Mouse (Mus musculus): ENCODE data around the gene Itpr1.

Gene Itpr1

GRCm38 (mm10) chr6:108239056-108239455 lies 26.2 kb downstream of the Itpr1 start:
- CTCF ChIA-PET = interaction anchor here (0.6 to 1.1 kb wide), 2 partner anchors 13 to 342 kb away, joined by 8 to 23 read pairs; no protein-coding TSS in a partner anchor

GRCm38 (mm10) chr6:108240004-108240403 lies 27.1 kb downstream of the Itpr1 start:
- CTCF ChIA-PET = interaction anchor here (0.6 kb wide), 1 partner anchor 187 kb away, joined by 3 read pairs; no protein-coding TSS in a partner anchor

- CTCF ChIA-PET = interaction anchor here (0.6 kb wide), 1 partner anchor 186 kb away, joined by 3 read pairs; no protein-coding TSS in a partner anchor
Observed at GRCm38 (mm10) chr6:108240754-108241153, 27.9 kb downstream of the Itpr1 start.

GRCm38 (mm10) chr6:108244571-108244970 lies 31.7 kb downstream of the Itpr1 start:
- CTCF ChIA-PET = no interaction called here

GRCm38 (mm10) chr6:108246369-108247085 lies 33.6 kb downstream of the Itpr1 start:
- CTCF ChIA-PET = interaction anchor here (1.1 kb wide), 1 partner anchor 29 kb away, joined by 3 read pairs; no protein-coding TSS in a partner anchor

- CTCF ChIA-PET = no interaction called here
Observed at GRCm38 (mm10) chr6:108247211-108247610, 34.3 kb downstream of the Itpr1 start.

GRCm38 (mm10) chr6:108248519-108248918 lies 35.6 kb downstream of the Itpr1 start:
- CTCF ChIA-PET = no interaction called here

GRCm38 (mm10) chr6:108249031-108249917 lies 36.4 kb downstream of the Itpr1 start:
- CTCF ChIA-PET = no interaction called here

- CTCF ChIA-PET = no interaction called here
Observed at GRCm38 (mm10) chr6:108249918-108250225, 37.0 kb downstream of the Itpr1 start.

- CTCF ChIA-PET = no interaction called here
Observed at GRCm38 (mm10) chr6:108250416-108250815, 37.5 kb downstream of the Itpr1 start.

GRCm38 (mm10) chr6:108252565-108253360 lies 39.9 kb downstream of the Itpr1 start:
- CTCF ChIA-PET = interaction anchor here (0.6 kb wide), 2 partner anchors 12 to 14 kb away, joined by 3 to 8 read pairs; no protein-coding TSS in a partner anchor

- CTCF ChIA-PET = no interaction called here
Observed at GRCm38 (mm10) chr6:108254132-108255064, 41.5 kb downstream of the Itpr1 start.

- CTCF ChIA-PET = no interaction called here
Observed at GRCm38 (mm10) chr6:108255880-108256279, 43.0 kb downstream of the Itpr1 start.

GRCm38 (mm10) chr6:108257225-108257624 lies 44.3 kb downstream of the Itpr1 start:
- CTCF ChIA-PET = no interaction called here

GRCm38 (mm10) chr6:108258631-108259030 lies 45.7 kb downstream of the Itpr1 start:
- CTCF ChIA-PET = no interaction called here

- CTCF ChIA-PET = no interaction called here
Observed at GRCm38 (mm10) chr6:108259671-108260070, 46.8 kb downstream of the Itpr1 start.

GRCm38 (mm10) chr6:108261506-108261905 lies 48.6 kb downstream of the Itpr1 start:
- CTCF ChIA-PET = no interaction called here

- CTCF ChIA-PET = no interaction called here
Observed at GRCm38 (mm10) chr6:108264164-108264563, 51.3 kb downstream of the Itpr1 start.

- CTCF ChIA-PET = no interaction called here
Observed at GRCm38 (mm10) chr6:108273451-108273850, 60.6 kb downstream of the Itpr1 start.

GRCm38 (mm10) chr6:108274364-108275084 lies 61.6 kb downstream of the Itpr1 start:
- CTCF ChIA-PET = no interaction called here

Data from spleen, embryonic (tissue).